Mouse (Mus musculus) neutrophil, adult 5-6 weeks (primary cell): Measurements from ENCODE around the gene Dlgap4. TPM values are rescaled to one million over a fixed set of nuclear protein-coding genes. Genes with fewer than 3 reads are reported as not detected.

Source experiments
- ATAC-seq: fragments of 151-379, 151-347 bp; 2 replicates; pipeline ENCODE4 v1.8.0; 2017; ENCODE audit warnings: mild to moderate bottlenecking, moderate TSS enrichment; ENCODE audit not compliant: insufficient number of reproducible peaks, poor library complexity, low FRiP score, severe bottlenecking; ENCODE audit errors: extremely low read depth
- total RNA-seq: library from RNA; stranded (forward); fragments of 200-1000 nt; gene quantifications from 2 replicates; pipeline ENCODE4 v1.2.3, GENCODE M21; 2017

Gene Dlgap4
- total RNA-seq, 1 experiment from 2014 or later, result 90.3 TPM

DNA sequence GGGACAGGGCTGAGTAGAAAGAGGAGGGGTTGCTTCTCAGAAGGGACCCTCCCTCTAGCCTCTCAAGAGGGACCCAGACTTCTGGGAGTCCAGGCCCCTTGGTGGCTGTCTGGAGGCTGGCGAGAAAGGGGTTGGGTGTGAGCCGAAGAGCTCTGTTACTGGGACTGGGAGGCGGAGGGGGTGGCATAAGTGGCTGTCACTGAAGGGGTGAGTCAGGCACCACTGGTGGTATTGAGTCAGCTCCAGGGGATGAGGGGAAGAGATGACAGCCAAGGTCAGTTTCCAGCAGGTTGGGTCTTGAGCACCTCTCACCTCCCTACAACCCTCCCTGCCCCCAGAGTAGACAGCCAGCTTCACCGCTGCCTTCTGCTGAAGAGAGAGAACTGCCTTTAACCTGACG is 35.9 kb downstream of the Dlgap4 start:
- ATAC-seq, result no peak

DNA sequence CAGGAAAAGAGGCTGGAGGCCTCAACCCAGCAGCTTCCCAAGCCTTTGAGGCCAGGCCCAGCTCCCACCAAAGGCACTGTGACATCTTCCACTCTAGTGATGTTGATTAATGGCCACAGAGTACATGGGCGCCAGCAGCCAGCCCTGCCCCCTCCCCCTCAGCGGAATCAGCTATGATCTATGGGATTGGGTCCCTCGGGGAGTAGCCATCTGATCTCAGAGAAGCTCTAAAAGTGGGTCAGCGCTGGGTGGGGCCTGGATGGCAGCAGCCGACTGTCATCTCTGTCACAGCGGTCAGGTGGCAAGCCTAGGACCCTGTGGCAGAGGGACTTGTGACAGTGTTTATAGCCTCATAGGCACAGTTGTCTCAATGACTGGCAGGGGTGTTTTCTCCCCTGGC is 37.5 kb downstream of the Dlgap4 start:
- no peak for ATAC-seq

DNA sequence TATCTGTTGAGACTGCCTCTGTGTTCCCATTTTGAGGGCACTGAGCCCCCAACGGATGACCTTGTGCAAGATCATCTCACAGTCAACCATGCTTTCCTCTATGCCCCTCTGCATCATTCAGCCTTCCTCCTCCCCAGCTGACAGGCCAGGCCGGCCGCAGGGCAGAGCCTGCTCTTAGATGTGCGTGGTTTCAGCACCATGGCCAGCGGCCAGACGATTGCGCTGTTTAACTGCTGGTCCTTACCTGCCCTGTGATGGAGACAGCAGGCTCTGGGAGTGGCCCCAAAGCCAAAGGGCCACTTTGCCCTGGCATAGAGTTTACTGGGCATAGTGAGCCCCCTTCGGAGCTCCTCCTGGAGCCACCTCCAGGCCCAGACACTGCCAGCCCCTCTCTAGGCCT is 39.3 kb downstream of the Dlgap4 start:
- no peak for ATAC-seq

- ATAC-seq, result no peak
These were observed 40.6 kb downstream of the Dlgap4 start for GRCm38 (mm10) chr2:156654148-156654547.

GRCm38 (mm10) chr2:156655626-156656025 is 42.1 kb downstream of the Dlgap4 start:
- no peak for ATAC-seq

- no peak for ATAC-seq
These were observed 44.0 kb downstream of the Dlgap4 start for GRCm38 (mm10) chr2:156657522-156657921.

GRCm38 (mm10) chr2:156658221-156658620 is 44.7 kb downstream of the Dlgap4 start:
- ATAC-seq, result no peak

DNA sequence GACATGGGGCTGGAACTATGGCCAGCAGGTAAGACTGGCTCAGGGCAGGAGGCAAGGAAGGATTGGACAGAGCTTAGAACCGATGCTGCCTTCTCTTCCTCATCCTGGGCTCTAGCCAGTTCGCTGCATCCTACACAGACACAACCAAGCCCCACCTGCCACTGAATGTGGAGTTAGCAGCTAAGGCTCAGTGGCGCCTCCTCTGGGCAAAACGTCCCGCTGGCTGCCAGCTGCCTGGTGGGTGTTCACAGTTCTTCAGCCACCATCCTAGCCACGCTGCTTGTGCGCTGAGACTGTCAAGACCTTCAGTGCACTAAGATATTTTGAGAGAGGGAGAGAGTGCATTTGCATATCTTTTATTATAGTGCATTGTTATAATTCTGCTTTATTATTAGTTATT is 45.2 kb downstream of the Dlgap4 start:
- ATAC-seq, result no peak

DNA sequence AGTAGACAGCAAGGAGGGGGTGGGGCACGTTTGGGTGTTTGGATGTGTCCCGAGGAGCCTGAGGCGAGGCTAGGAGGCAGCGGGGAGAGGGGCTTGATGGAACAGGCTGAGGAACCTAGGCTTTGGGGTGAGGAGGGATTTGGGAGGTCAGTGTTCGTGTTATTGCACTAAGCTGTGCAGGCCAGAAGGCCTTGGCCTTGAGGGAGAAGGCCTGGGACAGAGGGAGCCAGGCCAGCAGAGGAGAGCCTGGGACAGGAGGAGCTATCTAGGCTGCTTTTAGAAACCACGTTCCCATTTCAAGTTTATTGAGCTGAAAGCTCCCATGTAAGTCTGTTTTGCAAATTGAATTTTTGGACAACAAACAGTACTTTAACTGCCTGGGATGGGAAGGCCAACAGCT is 46.5 kb downstream of the Dlgap4 start:
- ATAC-seq, result no peak

DNA sequence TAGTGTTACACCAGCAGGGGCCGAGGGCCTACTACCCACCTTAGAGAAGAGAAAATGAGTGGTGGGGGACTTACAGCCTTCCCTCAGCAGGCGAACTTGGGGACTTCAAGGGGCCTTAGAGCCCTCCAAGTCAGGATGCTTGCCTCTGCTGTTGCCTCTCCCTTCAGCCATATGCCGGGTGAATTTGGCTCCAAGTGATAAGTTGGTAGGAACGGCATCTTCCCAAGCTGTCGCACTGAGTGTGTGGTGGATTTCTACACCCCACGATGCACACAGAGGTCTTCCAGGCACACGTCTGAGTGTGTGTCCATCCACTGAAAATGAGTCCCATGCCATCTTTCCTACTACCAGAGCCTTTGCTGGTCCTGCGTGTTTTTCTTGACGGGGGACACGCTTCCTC is 49.7 kb downstream of the Dlgap4 start:
- no peak for ATAC-seq

DNA sequence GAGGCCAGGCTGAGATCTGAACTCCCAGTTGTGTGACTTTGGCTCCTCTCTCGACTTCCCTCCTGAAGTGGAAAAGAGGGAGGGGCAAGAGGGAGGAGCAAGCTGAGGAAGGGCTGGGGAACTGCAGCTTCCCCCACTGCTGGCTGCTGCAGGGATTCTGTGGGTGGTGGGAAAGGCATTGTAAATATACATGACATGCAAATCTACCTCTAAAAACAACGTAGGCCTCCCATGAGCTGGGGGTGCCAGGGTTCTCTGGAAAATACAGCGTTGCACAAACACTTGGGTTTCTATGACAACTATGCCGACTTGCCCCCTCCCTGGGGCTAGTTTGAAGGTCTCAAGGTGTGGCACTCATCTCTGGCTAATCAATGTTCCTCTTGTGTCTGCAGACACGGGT is 50.9 kb downstream of the Dlgap4 start:
- ATAC-seq, result no peak

DNA sequence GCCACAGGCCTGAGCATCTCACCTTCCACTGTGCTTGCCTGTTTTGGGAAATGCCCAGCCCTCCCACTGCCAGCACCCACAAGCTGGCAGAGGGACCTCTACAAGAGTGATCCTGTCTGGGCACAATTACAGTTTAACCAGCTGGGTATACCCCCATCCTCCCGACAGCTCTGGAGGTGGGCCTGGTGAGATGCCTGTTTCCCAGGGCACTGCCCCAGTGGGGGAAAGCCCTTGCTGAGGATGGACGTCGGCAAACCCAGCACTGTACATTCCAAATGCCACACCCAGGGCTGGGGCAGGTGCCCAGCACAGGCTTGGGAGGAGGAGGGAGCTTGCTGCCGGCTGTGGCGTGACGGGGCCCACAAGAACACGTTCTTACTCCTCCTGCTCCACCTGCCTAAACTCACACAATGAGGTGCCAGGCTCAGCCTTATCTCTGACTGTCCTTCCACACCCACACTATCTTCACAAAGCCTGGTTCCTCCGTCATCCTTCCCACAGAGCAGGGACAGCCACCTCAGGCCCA is 51.6 kb downstream of the Dlgap4 start:
- no peak for ATAC-seq

DNA sequence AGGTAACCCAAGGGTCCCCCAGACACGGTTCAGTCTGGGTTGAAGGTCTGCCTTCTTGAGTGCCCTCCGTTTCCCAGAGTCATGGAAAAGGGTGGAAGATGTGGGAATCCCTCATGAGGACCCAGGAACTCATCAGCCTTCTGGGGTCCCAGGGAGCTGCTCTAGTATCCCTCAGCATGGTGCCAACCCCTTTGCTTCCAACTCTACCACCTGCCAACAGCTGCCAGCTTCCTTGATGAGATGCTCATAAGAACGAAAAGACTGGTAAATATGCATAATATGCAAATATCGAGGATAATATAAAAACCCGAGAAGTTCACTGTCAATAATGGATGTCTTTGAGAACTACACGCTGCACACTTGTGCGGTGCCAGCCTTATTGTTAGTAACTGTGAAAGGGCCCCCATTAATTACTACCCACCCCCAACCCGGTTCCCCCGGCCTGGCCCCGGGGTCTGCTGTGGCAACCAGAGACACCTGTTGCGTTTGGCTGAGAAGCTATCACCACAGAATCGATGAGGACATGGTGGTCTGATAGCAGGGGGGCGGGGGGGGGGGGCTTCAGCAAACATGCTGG is 52.2 kb downstream of the Dlgap4 start:
- ATAC-seq, result no peak

- ATAC-seq, result no peak
These were observed 52.7 kb downstream of the Dlgap4 start for GRCm38 (mm10) chr2:156666231-156666630.

GRCm38 (mm10) chr2:156667290-156667689 is 53.8 kb downstream of the Dlgap4 start:
- no peak for ATAC-seq

DNA sequence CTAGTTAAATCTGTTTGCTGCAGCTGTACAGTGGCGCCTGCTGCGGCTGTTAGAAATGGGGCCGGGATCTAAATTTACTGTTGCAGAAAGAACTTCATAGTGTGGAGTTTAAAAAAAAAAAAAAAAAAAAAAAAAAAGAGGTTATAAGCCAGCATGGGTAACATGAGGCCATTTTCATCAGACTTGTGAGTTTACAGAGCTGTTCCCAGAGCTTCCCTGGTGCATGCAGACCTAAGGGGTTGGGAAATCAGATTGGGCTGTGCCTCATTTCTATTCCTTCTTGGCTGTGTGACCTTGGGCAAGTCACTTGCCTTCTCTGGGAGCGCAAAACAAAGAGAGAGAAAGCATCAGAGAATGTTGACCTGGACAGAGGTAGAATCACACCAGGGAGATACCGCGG is 55.1 kb downstream of the Dlgap4 start:
- no peak for ATAC-seq

DNA sequence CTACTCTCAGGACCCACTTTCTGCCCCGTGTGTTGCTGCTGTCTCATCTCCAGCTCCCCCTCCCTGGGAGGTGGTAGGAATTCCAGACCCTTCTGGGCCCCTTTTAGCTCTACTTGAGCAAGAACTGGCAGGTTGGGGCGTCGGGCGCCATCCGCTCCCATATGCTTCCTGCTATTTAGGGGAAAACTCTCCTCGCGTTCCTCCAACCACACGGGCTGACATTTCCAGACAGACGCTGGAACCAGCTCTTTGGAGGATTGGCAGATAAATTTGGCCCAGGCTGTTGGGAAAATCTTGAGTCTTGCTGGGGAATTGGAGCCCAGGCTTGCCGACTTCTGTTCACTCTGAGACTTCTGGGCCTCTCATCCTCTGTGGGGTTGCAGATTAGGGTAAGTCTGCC is 59.8 kb downstream of the Dlgap4 start:
- no peak for ATAC-seq

- ATAC-seq, result no peak
These were observed 60.6 kb downstream of the Dlgap4 start for GRCm38 (mm10) chr2:156673881-156674669.

DNA sequence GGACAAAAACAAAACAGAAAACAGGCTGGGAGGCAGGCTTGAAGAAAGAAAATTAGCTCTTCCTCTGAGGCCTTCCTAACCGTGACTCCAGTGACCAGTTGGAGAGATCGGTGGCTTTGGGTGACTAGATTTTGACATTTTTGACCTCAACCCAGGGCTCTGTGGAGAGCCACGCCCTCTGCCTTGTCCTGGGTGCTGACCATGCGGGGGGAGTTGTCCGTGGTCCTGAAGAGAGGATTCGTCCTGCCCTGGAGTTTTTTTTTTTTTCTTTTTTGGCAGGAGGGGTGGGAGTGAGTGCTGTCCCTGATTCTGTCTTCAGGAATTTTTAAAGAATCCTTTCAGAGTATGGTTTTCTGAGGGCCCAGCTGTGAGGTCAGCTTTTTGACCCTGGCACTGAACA is 63.4 kb downstream of the Dlgap4 start:
- ATAC-seq, result no peak

DNA sequence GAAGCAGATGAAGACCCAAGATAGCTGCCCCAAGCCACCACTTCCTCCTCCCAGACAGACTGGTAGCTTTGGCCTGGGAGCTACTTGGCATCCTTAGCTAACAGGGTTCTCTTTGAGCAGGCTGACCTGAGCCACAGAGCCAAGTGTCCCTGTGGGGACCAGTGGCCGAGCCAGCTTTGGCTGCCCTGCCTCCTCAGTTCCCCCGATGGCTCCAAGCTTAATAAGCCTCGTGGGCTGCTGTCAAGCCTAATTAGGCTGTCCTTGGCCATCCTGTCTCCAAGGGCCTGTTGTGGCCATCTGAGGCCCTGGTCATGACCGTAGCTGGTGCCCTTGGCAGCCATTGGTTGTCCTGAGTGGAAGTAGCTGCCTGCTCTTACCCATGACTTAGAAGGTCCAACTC is 64.6 kb downstream of the Dlgap4 start:
- ATAC-seq, result no peak

GRCm38 (mm10) chr2:156682965-156683364 is 69.5 kb downstream of the Dlgap4 start:
- ATAC-seq, result no peak
